Mouse (Mus musculus): ENCODE data around the gene Rad23b. TPM values are rescaled to one million over a fixed set of nuclear protein-coding genes. Genes with fewer than 3 reads are reported as not detected.

The Rad23b gene
- total and polyA plus RNA-seq, 2 experiments, result 99.7 to 250 TPM

DNA sequence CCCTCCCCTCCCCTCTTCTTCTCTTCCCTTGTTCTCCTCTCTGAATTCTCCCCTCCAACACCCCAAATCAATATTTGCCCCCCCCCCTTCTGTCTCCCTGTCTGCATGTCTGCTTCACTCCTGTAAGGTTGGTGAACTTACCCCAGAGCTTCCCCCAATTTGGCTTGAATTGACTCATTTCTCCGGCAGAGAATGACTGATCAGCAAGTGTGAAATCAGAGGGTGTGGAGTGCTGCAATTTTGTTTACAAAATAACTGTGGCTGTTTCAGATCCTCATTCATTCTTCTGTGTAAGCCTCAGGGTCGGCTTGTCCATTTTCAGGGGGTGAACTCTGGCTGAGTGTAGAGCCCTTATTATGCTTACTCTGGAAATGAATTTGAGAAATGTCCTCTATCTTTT lies 36.9 kb downstream of the Rad23b start:
- DNase-seq (ENCODE audit: extremely low read depth, low read depth, low spot score), result no peak
- H3K27ac ChIP-seq (replicated peaks; ENCODE audit: insufficient read depth, low read depth, low read length), result no peak overlapping the region
- peaks cover 2% of the 10 kb centered on the region; the same call in 1 of the 2 replicates for H3K4me1 ChIP-seq (ENCODE audit: control insufficient read depth, insufficient read depth, low read length)
- no peak overlapping the region for H3K4me3 ChIP-seq (ENCODE audit: insufficient read depth, low read depth, low read length)
- no peaks in the 10 kb centered on the region for H3K27me3 ChIP-seq (ENCODE audit: control insufficient read depth, insufficient read depth, low read length)
- WGBS, result 54% methylated on average over 2 of the region's 2 CpGs
- TF ChIP-seq CTCF (IDR thresholded peaks at IDR 0.05; ENCODE audit: low read depth, low read length), result no peak
- TF ChIP-seq POLR2A (IDR thresholded peaks at IDR 0.05; ENCODE audit: extremely low read depth, insufficient read depth, low read length), result no peak
- peaks cover 57% of the 10 kb centered on the region for H3K36me3 ChIP-seq (ENCODE audit: control insufficient read depth, insufficient read depth, low read length)
- H3K79me2 ChIP-seq (ENCODE audit: control insufficient read depth, insufficient read depth, low read length), result no peaks in the 10 kb centered on the region; the same call in 1 of the 2 replicates
- no peak overlapping the region for H3K9ac ChIP-seq (ENCODE audit: low read depth, low read length)

DNA sequence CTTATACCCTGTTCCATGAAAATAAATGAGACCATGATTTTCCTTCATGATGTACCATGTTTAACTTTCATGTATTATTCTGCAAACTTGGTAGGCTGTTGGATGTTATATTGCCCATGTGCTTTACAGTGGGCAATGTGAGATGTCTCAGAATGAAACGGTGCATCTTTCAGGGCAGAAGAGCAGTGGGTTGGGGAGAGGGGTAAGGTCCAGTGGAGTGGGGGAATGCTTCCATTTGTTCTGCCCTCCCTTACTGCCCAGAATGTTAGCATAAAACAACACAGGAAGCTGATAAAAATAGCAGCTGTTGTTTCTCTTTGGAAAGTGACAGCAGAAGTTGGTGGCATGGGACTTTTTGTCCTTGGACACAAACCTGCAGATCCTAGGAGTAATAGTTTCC lies 41.6 kb downstream of the Rad23b start:
- Histone ChIP-seq H3K79me2 (ENCODE audit: control insufficient read depth, insufficient read depth, low read length) (no peaks in the 10 kb centered on the region), H3K36me3 (ENCODE audit: control insufficient read depth, insufficient read depth, low read length) (peaks cover 24% of the 10 kb centered on the region), H3K4me3 (ENCODE audit: insufficient read depth, low read depth, low read length) (no peak overlapping the region), H3K27ac (replicated peaks; ENCODE audit: insufficient read depth, low read depth, low read length) (no peak overlapping the region), H3K27me3 (ENCODE audit: control insufficient read depth, insufficient read depth, low read length) (no peaks in the 10 kb centered on the region), H3K4me1 (ENCODE audit: control insufficient read depth, insufficient read depth, low read length) (no peaks in the 10 kb centered on the region; the same call in 1 of the 2 replicates), H3K9ac (ENCODE audit: low read depth, low read length) (no peak overlapping the region)
- no peak for DNase-seq (ENCODE audit: extremely low read depth, low read depth, low spot score)
- TF ChIP-seq CTCF (IDR thresholded peaks at IDR 0.05; ENCODE audit: low read depth, low read length) (no peak), POLR2A (IDR thresholded peaks at IDR 0.05; ENCODE audit: extremely low read depth, insufficient read depth, low read length) (no peak)
- 54% methylated on average over 1 of the region's 1 CpGs for WGBS

DNA sequence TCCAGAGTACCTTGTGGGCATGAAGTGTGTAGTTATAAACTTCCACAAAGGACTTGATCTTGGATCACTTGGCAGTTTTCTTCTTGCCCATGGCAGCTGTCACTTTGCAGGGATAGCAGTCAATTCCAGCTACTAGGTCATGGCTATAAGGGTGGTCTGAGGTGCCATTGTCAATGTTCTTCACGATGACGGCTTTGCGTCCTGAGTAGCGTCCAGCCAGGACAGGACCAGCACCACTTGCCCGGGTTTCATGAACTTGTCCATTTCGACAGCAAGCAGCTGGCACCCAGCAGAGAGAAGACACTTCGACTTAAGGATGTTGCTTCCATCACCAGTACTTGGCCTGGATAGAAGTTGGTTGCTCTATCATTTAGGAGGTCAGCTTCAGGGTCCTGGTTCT lies 42.6 kb downstream of the Rad23b start:
- 94% methylated on average over 7 of the region's 7 CpGs for WGBS
- no peak overlapping the region for H3K9ac ChIP-seq (ENCODE audit: low read depth, low read length)
- no peak overlapping the region for H3K27ac ChIP-seq (replicated peaks; ENCODE audit: insufficient read depth, low read depth, low read length)
- no peak overlapping the region for H3K4me3 ChIP-seq (ENCODE audit: insufficient read depth, low read depth, low read length)
- H3K27me3 ChIP-seq (ENCODE audit: control insufficient read depth, insufficient read depth, low read length), result no peaks in the 10 kb centered on the region
- no peaks in the 10 kb centered on the region for H3K79me2 ChIP-seq (ENCODE audit: control insufficient read depth, insufficient read depth, low read length)
- H3K36me3 ChIP-seq (ENCODE audit: control insufficient read depth, insufficient read depth, low read length), result peaks cover 18% of the 10 kb centered on the region
- no peaks in the 10 kb centered on the region; the same call in 1 of the 2 replicates for H3K4me1 ChIP-seq (ENCODE audit: control insufficient read depth, insufficient read depth, low read length)
- DNase-seq (ENCODE audit: extremely low read depth, low read depth, low spot score), result no peak
- TF ChIP-seq POLR2A (IDR thresholded peaks at IDR 0.05; ENCODE audit: extremely low read depth, insufficient read depth, low read length) (no peak), CTCF (IDR thresholded peaks at IDR 0.05; ENCODE audit: low read depth, low read length) (no peak)

DNA sequence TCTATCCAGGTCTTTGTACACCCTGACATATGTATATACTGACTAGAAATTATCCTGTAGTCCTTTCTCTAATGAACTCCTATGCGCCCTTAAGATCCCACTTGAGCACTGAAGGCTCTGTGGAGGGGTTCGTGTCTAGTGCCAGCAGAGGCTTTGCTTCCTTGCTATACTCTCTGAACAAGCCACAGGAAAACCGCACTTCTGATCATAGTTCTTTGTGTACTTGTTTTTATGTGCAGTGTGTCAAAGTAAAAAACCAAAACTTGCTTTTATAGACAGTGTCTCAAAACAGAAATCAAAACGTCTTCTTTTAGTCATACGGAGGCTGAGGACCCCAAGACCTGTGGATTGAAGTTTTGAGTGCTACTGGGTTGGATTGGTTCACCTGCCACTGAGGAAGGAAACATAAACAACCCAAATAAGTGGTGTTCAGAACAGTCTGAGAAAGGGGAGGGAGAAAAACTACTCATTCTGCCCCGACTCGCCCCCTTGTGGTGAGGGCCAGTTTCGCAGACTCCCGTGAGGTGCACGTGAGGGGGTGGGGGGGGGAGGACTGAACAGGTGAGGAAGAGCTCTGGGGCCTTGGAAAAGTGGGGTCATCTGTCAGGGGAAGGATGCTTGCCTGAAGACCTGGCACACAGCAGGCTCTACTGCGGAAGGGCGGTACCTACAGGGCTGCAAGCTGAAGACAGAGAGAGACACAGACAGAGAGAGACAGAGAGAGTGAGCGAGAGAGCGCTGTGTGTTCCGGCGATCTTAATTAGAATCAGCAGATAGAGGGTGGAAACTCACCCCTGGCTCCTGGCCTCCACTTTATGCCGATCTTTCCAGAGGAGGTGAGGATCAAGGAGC lies 48.3 kb downstream of the Rad23b start:
- no peak for DNase-seq (ENCODE audit: extremely low read depth, low read depth, low spot score)
- Histone ChIP-seq H3K4me3 (ENCODE audit: insufficient read depth, low read depth, low read length) (no peak overlapping the region), H3K9ac (ENCODE audit: low read depth, low read length) (no peak overlapping the region), H3K36me3 (ENCODE audit: control insufficient read depth, insufficient read depth, low read length) (no peaks in the 10 kb centered on the region), H3K27me3 (ENCODE audit: control insufficient read depth, insufficient read depth, low read length) (no peaks in the 10 kb centered on the region), H3K27ac (replicated peaks; ENCODE audit: insufficient read depth, low read depth, low read length) (no peak overlapping the region), H3K79me2 (ENCODE audit: control insufficient read depth, insufficient read depth, low read length) (no peaks in the 10 kb centered on the region), H3K4me1 (ENCODE audit: control insufficient read depth, insufficient read depth, low read length) (no peaks in the 10 kb centered on the region)
- TF ChIP-seq POLR2A (IDR thresholded peaks at IDR 0.05; ENCODE audit: extremely low read depth, insufficient read depth, low read length) (no peak), CTCF (IDR thresholded peaks at IDR 0.05; ENCODE audit: low read depth, low read length) (peak; percentile 78)
- 45% methylated on average over 17 of the region's 17 CpGs for WGBS

DNA sequence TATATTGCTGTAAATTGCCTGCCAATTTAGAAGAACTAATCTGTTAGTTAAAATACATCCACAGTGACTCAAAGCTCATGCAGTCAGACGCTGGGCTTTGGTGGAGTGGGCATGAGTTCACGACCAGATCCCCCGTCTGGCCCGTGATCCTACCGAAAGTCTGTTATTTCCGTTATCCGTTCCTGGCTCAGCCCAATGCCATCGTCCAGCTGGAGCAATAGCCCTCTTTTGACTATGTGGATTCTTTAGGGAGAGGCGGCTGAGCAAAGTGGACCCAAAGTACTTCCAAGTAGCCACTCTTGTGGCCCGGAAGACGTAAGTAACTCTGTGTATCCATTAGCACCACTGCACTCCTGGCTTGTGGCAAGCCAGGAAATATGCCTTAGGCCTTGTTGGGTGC lies 49.1 kb downstream of the Rad23b start:
- no peak overlapping the region for H3K27ac ChIP-seq (replicated peaks; ENCODE audit: insufficient read depth, low read depth, low read length)
- WGBS, result 87% methylated on average over 11 of the region's 11 CpGs
- H3K4me1 ChIP-seq (ENCODE audit: control insufficient read depth, insufficient read depth, low read length), result no peaks in the 10 kb centered on the region
- no peaks in the 10 kb centered on the region for H3K36me3 ChIP-seq (ENCODE audit: control insufficient read depth, insufficient read depth, low read length)
- no peaks in the 10 kb centered on the region for H3K27me3 ChIP-seq (ENCODE audit: control insufficient read depth, insufficient read depth, low read length)
- no peak overlapping the region for H3K4me3 ChIP-seq (ENCODE audit: insufficient read depth, low read depth, low read length)
- no peak overlapping the region for H3K9ac ChIP-seq (ENCODE audit: low read depth, low read length)
- H3K79me2 ChIP-seq (ENCODE audit: control insufficient read depth, insufficient read depth, low read length), result no peaks in the 10 kb centered on the region
- TF ChIP-seq POLR2A (IDR thresholded peaks at IDR 0.05; ENCODE audit: extremely low read depth, insufficient read depth, low read length) (no peak), CTCF (IDR thresholded peaks at IDR 0.05; ENCODE audit: low read depth, low read length) (no peak)
- no peak for DNase-seq (ENCODE audit: extremely low read depth, low read depth, low spot score)

DNA sequence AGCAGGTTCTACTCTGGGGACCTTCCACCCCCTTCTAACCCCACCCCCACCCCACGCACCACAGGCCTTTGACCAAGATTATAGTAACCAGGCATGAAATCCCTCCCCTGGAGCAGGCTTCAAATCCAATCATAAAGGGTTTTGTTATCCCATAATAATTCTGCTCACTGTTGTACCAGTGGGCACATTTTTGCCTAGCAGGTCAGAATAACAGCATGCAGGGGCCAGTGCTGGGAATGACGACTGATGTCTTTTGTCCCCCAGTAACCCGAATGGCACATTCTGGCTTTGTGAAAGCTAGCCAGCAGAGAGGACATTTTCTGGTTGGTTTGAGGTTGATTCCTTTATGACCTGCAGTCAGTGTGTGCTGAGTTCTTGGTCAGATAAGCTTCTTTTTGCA lies 55.5 kb downstream of the Rad23b start:
- H3K27ac ChIP-seq (replicated peaks; ENCODE audit: insufficient read depth, low read depth, low read length), result no peak overlapping the region
- no peaks in the 10 kb centered on the region for H3K79me2 ChIP-seq (ENCODE audit: control insufficient read depth, insufficient read depth, low read length)
- no peaks in the 10 kb centered on the region for H3K4me1 ChIP-seq (ENCODE audit: control insufficient read depth, insufficient read depth, low read length)
- no peak overlapping the region for H3K4me3 ChIP-seq (ENCODE audit: insufficient read depth, low read depth, low read length)
- DNase-seq (ENCODE audit: extremely low read depth, low read depth, low spot score), result no peak
- no peaks in the 10 kb centered on the region for H3K27me3 ChIP-seq (ENCODE audit: control insufficient read depth, insufficient read depth, low read length)
- no peak for TF ChIP-seq POLR2A (IDR thresholded peaks at IDR 0.05; ENCODE audit: extremely low read depth, insufficient read depth, low read length)
- no peak overlapping the region for H3K9ac ChIP-seq (ENCODE audit: low read depth, low read length)
- H3K36me3 ChIP-seq (ENCODE audit: control insufficient read depth, insufficient read depth, low read length), result no peaks in the 10 kb centered on the region
- 86% methylated on average over 3 of the region's 3 CpGs for WGBS

Data from liver, adult 2 months (tissue).